Mouse (Mus musculus): ENCODE measurements around the gene Tfr2. TPM values are rescaled to one million over a fixed set of nuclear protein-coding genes. Genes with fewer than 3 reads are reported as not detected.
A peak's percentile ranks its signal among the peaks of the same experiment; 100 is the strongest.
"Not testable (repeated sequence)": the region's sequence is repeated elsewhere in the genome, so short reads cannot be mapped to it uniquely, and the experiment has no call there.

Gene Tfr2
- total RNA-seq, 2 experiments from 2014 or later: 0.95 to 1.1 TPM

DNA sequence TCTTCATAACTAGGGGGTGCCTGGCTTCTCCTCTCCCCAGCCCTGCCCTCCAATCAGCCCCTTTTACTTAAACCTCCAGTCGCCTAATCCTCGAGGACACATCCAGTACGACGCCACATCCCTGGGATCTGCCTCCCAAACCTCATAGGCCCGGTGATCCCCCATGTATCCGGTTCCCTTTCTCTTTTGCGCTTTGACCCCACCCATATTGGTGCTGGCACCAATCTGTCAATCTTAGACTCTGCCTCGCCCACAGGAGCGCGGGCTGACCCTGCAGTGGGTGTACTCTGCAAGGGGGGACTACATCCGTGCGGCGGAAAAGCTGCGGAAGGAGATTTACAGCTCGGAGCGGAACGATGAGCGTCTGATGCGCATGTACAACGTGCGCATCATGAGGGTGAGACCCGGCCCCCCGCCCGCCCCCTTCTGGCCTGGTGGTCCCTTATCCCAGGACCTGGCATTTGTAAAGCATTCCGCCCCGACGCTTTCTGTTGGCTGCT, 14.1 kb downstream of the Tfr2 start:
- DNase-seq: no peak

DNA sequence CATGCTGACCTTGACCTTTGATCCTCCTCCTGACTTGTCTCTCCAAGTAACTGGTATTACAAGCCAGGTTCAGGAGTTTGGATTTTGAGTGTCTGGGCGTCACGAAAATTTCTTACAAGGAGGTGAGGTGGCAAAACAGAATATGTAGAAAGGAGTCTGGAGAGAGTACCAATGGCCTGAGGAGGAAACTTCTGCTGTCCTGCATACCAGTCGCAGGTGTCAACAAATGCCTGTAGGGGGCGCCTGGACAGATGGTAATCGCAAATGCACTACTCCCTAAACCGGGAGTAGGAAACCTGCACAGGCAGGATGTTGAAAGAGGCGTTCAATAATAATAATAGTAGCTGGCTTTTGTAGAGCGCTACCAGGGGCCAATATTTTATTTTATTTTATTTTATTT, 15.3 kb downstream of the Tfr2 start:
- DNase-seq: peak; percentile 81 to 84

DNA sequence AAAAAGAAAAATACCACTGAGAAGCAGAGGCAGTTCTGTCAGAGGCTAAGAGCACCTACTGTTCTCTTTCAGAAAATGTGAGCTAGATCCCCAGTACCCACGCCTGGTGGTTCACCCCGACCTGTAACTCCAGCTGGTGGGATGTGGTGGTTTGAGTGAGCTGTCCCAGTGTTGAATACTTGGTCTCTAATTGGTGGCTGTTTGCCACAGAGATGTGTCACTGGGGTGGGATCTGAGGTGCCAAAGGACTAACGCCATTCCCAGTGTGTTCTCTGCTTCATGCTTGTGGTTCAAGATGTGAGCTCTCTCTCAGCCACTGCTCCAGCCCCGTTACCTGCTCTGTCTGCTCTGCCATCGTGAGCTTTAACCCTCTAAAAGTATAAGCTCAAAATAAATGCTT, 20.9 kb downstream of the Tfr2 start:
- no peak for DNase-seq

DNA sequence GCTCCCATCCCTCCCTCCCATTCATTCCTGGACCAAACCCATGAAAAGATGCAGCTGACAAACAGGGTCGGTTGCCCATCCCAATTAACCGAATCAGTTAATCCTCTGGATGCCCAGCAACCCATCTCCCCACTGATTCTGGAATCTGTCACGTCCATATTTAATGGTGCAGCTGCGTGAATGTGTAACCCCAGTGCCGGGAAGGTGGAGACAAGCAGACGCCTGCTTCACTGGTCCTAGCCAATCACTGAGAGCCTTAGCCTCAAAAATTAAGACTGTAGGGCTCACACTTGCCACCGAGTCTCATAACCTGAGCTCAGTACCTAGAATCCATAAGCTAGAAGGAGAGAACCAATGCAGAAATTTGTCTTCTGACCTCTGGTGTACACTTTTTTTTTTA, 26.3 kb downstream of the Tfr2 start:
- no peak for DNase-seq

DNA sequence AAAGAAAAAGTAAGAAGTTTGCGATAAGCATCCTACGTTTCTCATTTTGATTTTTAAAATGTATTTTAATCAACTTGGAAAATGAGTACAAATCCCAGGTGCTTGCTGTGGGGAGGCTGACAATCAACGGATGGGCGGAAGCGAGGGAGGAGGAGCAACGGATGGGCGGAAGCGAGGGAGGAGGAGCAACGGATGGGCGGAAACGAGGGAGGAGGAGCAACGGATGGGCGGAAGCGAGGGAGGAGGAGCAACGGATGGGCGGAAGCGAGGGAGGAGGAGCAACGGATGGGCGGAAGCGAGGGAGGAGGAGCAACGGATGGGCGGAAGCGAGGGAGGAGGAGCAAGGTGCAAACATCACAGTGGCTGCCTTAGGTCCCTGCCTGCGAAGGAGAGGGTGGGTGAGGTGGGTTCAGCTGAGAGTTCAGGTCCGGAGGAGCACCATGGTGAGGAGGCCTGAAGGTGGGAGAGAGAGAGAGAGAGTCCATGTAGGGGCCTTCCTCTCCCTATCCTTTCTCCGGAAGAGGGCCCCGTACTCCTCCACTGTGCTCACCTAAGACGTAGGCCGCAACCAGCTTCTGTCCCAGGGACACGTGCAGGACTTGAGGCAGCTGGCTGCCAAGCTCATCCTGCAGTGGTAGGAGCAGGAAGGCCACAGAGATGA, 27.1 kb downstream of the Tfr2 start:
- no peak for DNase-seq

DNA sequence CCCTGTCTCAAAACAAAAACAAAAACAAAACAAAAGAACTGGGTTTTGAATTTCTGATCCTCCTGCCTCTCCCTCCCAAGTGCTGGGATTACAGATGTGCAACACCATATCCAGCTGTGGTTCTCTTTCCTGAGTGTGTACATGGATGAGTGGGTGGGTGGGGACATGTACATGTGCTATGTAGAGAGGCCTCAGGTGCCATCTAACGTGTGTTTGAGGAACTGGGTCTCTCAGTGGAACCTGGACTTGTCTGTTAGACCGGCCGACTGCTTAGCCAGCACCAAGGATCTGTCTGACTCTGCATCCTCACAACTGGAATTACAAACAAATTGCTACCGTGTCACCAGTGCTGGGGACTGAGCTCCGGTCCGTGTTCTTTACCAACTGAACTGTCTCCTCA, 28.0 kb downstream of the Tfr2 start:
- no peak for DNase-seq

DNA sequence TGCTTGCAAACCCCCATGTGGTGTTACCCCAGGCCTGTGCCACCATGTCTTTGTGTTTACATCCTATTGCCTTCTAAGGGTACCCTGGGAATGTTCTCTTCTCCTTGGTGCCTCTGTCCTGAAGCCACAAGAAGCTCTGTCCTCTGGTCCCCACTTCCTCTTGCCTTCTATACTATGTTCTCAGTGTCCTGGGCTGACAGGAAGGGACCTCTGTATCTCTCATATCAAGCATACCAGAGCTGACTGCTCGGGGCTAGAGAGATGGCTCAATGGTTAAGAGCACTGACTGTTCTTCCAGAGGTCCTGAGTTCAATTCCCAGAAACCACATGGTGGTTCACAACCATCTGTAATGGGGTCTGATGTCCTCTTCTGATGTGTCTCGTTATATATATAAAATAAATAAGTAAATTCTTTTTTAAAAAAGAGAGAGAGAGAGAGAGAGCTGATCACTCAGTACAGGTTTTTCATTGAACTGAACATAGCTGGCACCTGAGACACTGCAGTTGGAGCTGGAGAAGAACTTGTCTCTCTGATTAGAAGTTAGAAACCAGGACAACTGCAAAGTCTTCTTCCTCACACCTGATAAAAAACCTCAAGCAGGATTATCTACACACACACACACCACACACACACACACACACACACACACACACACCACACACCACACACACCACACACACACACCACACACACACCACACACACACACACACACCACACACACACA, 28.6 kb downstream of the Tfr2 start:
- no peak for DNase-seq

DNA sequence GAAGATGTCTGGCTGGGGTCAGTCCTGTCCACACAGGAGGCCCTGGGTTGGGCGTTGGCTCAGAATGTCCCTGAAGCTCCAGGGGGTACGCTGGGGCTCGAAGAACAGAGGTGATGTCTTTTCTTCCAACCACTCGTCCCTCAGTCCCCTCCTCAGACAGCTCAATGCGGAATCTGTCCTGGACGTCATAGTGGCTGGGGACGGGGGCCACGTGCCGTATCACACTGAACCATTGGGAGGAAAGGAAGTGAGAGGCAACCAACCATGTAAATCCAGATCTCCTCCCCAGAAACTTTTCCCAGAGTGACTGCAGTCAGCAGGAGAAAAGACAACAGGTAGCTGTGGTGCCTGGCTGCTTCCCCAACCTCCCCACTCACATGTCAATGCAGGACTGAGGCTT, 30.0 kb downstream of the Tfr2 start:
- no peak for DNase-seq

DNA sequence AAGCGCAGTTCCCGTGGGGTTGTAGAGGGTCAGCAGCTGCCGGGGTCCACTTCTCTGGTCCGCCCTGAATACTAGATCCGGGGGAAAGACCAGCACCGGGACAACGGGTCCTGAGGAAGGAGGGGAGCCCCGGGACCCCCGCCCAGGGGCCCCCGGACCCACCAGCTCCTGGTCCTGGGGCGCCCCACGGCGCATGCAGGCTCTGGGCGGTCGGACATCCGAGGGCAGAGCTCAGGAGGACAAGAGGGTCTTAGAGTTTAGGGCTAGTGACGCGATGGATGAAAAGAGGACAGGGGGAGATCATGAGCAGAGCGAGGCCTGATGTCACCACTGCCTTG, 30.6 kb downstream of the Tfr2 start:
- DNase-seq: no peak

DNA sequence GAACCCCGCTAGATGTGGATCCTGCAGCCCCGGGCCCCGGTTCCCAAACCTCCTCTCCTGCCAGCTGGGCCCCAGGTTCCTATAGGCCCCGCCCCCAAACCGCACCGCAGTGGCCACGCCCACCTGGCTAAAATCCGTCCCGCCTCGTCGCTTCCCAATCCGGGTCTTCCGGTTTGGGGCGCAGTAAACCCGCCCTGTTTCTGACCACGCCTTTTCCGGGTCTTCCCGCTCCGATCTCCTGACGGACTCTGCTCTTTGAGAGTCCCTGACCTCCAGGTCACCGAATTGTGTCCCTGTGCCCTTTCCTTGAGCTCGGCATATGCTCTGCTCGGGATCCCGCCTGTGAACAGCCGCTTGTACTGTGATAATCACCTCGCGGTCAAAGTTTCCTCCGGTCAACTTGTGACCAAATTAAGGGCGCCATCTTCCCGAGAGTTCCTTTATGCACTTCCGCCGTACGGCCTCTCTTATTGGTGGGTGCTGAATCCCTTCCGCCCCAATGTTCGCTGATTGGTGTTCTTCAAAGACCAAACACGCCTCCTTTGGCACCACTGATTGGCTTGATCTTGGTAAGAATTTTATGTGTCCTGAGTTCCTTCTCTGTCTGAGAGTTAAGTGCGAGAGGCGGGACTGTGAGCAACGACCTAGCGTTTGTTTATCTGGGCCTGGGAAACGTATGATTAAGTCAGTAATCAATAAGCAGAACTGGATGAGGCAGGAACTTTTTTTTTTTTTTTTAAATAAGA, 31.2 kb downstream of the Tfr2 start, which contains the start of gene Mospd3:
TSS of gene Mospd3 (minus strand) at position 440 of the 746 bp plus-strand sequence.
- DNase-seq: peak; percentile 97

DNA sequence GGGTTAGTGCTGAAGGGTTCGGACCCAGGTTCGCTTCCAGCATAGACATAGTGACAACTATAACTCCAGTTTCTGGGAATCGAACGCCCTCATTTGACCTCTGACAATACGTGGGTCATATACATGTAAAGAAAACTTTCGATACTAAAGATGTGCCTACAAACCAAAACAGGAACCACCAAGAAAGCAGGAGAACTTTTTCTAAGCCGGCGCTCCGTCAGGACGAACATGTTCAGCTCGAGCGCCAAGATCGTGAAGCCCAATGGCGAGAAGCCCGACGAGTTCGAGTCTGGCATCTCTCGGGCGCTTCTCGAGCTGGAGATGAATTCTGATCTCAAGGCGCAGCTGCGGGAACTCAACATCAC, 31.7 kb downstream of the Tfr2 start:
- DNase-seq: peak; percentile 37 to 46

DNA sequence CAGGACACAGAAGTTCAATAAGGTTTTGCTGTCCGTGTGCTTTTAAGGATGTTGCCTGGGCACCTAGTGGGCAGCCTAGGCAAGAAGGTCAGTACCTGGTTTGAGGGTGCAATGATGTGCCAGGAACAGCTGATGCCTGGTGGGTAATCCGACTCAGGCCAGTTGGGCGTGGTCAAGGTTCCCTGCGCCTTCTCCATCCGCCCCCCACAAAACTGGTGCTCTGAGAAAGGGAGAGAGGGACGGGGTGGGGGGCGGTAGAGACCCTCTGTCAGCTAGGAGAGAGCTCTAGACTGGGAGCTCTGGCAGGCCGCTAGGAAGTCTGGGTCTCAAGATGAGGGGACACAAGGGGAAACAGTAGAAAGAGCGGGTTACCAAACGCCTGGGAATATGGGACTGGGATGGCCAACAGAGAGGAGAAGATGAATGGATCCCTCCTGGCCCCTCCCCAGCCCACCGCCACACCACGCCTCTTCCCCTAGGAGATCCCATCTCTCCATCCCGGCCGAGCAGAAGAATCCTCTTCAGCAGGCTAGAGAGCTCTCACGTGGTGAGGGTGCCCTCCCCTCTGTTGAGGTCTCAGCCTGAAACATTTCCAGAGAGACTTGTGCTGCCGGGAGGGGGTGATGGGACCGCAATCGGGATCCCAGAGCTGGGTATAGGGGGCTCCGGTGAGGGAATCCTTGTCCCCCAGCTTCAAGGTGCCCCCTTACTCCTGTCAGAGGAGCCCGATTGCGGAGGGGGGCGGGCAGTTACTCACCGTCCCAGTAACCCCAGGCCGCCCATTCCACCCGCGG, 38.4 kb downstream of the Tfr2 start:
- no peak for DNase-seq

DNA sequence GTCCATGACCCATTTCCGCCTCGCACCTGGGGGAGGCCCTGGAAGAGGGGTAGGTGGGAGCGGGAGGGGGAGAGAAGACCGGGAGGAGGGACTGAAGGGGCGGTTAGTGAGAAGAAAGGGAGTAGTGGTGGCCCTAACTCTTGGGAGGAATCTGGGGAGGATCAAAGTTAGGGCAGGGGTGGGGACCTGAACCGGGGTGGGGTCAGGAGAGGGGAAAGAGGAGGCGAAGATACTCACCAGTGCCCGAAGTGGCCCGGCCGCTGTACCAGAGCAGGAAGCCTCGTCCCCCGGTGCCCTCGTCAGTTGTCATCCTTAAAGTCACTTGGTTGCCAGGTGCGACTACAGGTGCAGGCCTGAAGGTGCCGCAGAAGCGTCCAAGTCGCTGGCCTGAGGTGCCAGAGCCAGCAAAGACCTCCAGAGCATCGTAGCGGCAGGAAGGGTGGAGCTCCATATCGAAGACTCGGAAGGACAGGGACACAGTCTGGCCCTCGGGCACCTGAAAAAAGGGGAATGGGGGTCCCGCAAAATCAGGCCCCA, 39.1 kb downstream of the Tfr2 start:
- DNase-seq: no peak

DNA sequence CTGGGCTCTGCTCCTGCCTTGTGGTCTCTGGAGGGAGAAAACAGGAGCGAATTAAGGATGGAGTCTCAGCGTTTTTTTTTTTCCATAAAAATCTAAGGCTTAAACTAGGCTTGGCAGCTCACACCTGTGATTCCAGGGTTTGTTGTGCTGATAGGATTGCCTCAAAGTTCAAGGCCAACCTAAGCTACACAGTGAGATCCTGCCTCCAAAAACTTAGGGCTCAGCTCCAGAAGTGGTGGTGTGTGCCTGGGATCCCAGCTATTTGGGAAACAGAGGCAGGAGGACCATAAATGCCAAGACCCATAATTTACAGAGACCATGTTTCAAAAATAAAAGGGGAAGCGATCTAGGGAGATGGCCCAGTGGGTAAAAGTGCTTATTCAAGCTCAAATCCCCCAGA, 39.7 kb downstream of the Tfr2 start:
- DNase-seq: no peak

DNA sequence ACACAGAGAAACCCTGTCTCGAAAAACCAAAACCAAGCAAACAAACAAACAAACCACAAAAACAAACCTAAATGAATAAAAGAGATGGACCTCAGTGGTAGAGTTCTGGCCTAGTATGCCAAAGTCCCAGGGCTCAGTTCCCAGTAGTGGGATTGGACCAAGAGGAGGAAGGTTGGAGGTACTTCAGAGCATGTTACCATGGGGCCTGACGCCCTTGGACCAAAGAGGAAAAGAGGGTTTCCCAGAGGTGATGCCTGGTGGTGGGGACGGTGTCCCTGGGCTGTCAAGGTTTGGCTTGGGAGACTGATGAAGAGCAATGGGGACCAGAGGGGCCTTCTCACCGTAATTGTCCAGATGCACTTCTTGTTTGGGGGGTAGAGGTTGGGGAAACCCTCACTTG, 40.4 kb downstream of the Tfr2 start:
- DNase-seq: peak in 1 of 2 experiments; percentile 19

DNA sequence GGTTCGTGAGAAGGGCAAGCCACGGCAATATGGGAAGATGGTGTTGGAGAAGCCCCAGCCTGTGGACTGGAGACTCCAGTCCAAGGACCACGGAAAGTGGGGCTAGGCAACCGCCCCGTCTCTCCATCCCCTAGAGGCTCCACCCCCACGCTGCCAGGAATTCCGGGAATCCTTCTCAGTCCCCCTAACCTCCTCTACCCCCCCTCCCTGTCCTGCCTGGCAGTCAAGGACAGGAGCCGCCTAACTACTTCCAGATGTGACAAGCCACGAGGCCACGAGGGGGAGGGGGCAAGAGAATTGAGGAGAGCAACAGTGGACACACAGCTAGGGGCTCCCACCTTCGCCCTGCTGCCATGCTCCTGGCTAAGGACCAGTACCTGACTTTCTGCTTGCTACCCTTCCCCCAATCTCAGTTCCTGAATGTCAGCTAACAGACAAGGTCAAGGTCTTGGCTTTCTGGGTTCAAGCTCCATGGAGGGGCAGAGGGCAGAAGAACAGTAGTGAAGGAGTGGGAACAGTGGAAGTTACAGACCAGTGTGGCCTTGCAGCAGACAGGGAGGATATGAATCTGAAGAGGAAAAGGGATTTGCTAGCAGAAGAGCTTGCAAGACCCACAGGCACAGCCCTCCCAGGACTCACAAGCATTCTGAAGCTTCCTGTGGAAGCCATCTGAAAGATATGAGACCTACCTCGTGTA, 41.1 kb downstream of the Tfr2 start:
- DNase-seq: peak; percentile 88 to 93

DNA sequence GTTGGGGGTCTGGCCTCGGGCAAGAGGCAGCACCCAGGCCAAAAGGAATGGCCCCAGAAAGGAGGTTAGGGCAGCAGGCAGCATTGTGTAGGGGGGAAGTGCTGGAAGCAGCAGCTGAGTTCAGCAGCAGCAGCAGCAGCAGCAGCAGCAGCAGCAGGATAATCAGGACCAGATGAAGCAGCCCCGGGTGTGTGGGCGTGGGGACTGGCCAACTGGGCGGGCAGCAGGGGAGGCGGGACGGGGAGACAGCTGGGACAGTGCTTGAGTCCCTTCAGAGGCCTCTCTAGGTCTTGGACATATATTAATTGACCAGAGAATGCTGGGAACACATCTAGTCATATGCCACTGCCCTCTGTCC, 41.6 kb downstream of the Tfr2 start:
- peak; percentile 85 to 89 for DNase-seq

DNA sequence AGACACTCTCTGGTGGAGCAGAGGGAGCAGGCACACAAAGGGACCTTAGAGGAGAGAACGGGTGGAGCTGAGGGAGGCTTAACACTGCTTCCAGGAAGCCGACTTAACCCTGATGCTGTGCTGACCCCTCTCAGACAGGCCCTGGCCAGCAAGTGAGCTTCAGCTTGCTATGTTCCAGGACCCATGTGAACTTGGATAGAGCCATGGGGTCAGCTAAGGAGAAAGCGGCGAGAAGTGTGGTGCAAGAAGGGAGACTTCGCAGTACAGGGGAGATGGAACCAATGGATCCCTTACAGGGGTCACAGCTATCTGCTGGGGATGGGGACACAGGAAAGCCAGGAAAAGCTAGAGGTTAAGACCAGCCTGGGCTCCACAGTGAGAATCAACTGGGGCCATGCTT, 43.4 kb downstream of the Tfr2 start:
- DNase-seq: no peak

DNA sequence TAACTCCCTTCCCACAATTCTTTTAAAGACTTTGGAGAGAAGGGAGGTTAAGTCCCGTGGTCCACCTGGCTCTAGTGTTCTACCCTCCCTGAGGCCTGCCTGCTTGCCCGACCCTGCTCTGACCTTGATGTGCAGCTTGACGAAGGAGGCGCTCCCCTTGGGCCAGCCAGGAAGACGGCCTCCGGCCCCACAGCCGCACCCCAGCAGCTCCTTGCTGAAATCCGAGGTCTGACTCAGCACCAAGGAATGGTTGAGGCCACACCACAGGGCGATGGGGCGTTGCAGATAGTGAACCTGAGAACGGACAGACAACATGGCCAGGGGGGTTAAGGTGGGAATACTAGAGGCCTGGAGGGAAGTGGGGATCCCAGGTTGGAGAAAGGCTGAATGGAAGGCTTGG, 43.9 kb downstream of the Tfr2 start, which contains the start of gene Pcolce:
TSS of gene Pcolce (minus strand) at position 235 of the 400 bp plus-strand sequence.
- DNase-seq: peak; percentile 76 to 81

DNA sequence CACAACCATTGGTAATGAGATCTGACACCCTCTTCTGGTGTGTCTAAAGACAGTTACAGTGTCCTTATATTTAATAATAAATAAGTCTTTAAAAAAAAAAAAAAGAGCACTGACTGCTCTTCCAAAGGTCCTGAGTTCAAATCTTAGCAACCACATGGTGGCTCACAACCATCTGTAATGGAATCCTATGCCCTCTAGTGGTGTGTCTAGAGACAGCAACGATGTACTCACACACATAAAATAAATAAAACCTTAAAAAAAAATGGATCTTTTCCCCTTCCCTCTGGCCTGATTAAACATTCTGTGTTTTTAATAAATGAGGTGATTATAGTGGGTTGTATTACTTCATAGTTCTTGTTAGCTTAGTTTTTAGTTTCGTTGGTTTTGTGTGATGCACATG, 45.3 kb downstream of the Tfr2 start:
- DNase-seq: not testable (repeated sequence)

DNA sequence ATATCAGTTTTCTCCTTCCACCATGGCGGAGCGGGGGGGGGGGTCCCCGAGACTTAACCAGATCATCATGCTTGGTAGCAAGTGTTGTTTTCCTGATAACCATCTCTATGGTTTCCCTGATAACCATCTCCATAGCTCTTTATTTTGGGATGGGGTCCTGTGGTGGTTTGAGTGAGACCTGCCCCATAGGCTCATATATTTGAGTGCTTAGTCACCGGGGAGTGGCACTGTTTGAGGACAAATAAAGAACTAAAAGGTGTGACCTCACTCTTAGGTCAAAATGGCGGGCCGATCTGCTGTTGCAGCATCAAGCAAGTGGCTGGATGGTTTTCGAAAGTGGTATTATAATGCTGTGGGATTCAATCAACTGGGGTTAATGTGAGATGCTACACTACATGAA, 45.7 kb downstream of the Tfr2 start:
- no peak for DNase-seq

Data from adrenal gland, postnatal 36 days (tissue).